Mouse (Mus musculus): ENCODE data around the gene Ptpn13.

Ptpn13 gene

DNA sequence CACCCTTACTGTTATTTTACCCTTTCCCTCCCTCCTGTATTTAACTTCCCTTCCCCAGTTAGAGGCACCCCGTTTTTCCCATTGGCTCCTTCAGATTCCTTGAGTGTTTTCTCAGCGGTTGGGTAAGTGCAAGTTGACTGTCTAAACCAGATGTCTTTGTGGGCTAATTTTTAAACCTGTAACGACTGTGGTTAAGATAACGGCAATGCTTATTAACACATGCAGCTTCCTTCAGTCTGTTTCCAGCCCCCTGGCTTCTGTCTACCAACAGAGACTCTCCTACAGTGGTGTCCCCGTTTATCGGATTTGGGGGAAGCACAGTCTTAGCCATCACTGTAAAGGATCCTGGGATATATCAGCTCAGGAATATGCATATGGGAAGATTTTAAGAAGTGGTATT, 35.9 kb downstream of the Ptpn13 start:
- no peak for DNase-seq

DNA sequence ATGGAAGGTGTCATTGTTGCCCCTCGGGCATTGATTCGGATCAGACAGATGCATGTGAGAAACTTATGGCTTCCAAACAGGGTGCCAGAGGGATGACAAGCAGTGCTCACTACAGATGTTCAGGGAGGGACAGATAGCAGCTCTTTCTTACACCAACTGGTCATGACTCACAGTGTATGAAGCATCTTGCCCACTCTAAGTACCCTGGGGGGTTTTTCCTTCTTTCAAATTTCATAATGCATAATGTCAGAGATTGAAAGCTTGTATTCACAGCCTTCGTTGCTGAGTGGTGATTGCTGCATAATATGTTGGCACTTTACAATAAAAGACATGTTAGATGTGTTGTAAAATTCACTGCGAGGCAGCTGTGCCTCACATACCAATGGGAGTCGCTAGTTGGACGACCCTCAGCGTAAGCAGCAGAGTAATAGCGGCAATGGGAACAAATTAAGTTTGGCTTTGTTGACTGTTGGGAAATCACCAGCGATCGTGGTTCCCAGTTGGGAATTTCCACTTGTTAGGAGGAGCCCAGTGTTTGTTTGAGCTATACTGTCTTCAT, 38.7 kb downstream of the Ptpn13 start:
- no peak for DNase-seq

- no peak for DNase-seq
These were observed 39.3 kb downstream of the Ptpn13 start for GRCm38 (mm10) chr5:103464329-103464728.

- DNase-seq, result no peak
These were observed 39.8 kb downstream of the Ptpn13 start for GRCm38 (mm10) chr5:103464771-103465170.

DNA sequence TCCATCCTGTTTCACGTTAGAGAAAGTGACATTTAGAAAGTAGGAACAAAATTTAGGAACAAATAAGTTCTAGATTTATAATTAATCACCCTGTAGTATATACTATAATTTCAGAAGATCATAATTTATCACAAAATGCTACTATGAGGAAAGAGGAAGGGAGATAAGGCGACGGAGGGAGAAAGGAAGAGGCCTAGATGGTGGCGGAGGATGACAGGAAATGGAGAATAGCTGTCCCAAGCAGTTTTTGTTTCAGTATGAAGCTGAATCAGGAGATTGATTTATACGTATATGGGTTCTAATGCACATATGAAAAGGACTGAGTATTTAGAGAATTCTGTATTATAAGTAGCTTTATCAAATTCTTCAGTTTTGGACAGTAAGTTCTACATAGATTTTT, 47.7 kb downstream of the Ptpn13 start:
- DNase-seq, result no peak

- DNase-seq, result no peak
These were observed 48.6 kb downstream of the Ptpn13 start for GRCm38 (mm10) chr5:103473467-103474096.

- DNase-seq, result no peak
These were observed 49.3 kb downstream of the Ptpn13 start for GRCm38 (mm10) chr5:103474259-103474658.

DNA sequence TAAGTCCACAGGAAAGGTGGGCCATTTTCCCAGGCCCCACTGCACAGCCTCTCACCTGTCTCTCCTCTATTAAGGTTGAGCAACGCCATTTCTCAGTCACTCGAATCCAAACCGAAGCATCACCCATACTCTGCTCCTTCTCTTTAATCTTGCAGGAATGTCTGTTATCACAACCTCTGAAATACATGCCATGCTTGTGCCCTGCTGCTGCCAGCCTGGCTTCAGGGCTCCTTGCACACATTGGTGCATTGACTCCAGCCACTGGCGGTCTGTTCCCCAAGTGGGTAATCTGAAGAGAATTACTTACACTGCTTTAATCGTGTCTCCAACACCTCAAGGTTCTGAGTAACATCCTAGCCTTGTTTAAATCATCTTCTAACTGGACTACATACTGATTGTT, 50.5 kb downstream of the Ptpn13 start:
- no peak for DNase-seq

DNA sequence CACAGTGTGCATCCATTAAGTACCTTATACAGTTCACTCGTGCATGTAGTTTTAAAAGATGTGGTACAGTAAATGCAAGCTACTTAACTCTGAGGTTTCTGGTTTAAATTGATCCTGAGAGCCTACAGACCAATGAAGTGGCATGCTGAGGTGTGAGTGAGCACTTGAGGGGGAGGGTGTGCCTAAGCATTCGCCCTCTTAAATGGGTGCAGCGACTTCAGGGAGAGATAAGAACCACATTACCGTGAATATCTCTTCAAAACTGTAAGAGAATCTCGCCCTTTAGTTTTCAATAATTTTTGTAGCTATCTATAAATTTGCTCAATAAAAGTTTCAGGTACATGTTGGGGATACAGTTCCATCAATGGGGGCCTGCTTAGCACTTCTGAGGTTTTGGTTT, 54.5 kb downstream of the Ptpn13 start:
- no peak for DNase-seq

DNA sequence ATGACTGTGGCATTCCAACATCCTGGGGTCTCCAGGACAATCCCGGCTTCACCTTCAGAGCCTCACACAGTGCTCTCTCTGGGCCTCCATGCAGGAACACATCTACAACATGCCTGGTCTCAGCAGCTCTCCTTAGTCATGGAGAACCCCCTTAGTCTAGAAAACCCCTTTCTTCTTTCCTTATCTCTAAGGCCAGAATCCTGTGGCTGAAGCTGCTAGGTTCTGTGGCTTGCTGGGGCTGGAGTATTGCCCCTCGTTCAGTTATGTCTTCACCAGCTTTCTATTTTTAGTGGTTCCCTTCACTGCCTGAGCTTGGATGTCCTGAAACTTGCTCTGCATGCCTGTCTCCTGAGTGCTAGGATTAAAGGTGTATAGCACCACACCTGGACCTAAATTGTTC, 56.2 kb downstream of the Ptpn13 start:
- no peak for DNase-seq

- no peak for DNase-seq
These were observed 62.0 kb downstream of the Ptpn13 start for GRCm38 (mm10) chr5:103487001-103487400.

DNA sequence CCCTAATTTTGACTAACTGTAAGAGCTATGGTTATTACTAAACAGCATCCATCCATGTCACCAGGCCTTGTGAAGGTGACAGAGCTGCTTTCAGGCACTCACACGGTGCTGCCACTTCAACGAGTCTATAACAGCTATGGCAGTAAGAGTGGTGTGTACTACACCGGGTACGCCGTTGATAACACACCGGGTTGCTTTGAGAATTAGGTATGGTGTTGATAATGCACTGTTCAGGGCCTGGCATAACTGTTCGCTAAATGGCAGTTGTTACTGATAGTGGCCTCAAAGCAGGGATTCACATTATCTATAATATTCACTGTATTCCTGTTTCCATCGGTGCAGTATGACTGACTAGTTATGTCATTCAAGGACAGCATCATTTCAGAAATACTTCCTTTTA, 66.0 kb downstream of the Ptpn13 start:
- DNase-seq, result no peak

DNA sequence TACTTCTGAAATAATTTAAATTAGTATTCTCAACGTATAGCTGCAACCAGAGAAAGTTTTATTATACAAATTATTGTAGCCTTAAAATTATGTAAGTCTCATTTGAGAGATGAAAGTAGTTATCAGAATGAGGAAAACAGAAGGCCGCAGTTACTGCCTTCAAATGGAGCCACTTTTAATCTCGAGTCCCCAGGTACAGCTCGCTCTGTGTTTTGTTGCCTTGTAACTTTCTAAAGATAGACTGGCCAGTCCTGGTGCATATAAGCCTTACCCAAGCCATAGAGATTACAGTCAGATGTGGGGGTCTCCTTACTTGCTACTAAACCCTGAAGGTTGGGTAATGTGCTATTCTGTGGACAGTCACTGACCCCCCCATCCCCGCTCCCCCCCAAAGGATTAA, 66.8 kb downstream of the Ptpn13 start:
- DNase-seq, result no peak

- DNase-seq, result no peak
These were observed 72.1 kb downstream of the Ptpn13 start for GRCm38 (mm10) chr5:103497061-103497460.

DNA sequence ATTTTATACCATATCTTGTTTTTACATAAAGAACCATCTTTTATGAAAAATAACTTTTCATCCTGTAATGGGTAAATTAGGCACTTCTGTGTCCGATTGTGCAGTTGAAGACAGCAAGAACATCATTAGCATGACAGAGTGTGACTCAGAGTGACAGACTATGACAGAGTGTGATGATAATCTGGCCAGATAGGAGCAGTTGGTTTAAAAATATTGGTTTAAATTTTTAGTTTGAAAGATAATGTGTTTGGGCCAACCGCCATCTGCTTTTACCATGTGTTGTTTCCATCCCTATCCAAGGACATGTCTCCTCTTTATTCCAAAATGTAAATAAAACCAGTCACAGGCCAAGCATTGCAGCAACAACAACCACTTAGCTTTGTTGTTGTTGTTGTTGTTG, 72.5 kb downstream of the Ptpn13 start:
- no peak for DNase-seq

GRCm38 (mm10) chr5:103499305-103499704, 74.3 kb downstream of the Ptpn13 start:
- DNase-seq, result no peak

DNA sequence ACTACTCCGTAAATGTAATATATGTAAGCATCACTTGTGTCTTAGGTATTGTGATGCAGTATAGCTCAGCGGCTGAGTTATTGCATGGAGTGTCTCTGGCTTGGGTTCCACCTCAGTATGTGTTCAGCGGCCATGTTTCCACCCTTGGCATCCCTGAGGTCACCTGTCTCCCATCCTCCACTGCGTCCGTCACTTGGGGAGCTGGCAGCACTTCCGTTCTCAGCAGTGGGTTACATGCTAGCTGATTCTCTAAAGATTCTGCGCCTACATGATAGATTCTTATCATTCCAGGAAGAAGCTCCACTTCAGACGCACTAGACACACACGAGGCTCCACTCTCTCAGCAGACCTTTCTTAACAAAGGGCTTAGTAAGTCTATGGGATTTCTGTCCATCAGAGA, 76.1 kb downstream of the Ptpn13 start:
- peak; percentile 29 for DNase-seq

DNA sequence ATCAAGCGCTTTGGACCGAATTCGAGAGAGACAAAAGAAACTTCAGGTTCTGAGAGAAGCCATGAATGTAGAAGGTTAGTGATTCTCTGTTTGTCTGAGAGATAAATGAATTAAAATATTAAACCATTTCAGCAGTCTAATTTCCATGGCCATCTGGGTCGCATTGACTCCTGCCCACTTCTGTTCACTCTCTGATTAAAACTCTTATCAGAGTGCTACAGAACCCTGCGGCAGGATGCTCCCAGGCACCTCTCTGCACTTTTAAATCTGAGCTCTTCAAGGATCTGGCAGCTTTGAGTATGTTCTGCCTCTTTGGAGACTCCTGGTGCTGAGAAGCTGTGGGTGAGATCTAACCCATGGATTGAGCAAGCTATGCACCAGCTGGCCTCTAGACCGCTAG, 76.8 kb downstream of the Ptpn13 start:
- DNase-seq, result no peak

- no peak for DNase-seq
These were observed 88.2 kb downstream of the Ptpn13 start for GRCm38 (mm10) chr5:103513162-103513561.

- no peak for DNase-seq
These were observed 89.4 kb downstream of the Ptpn13 start for GRCm38 (mm10) chr5:103514441-103514840.

GRCm38 (mm10) chr5:103515876-103516275, 90.9 kb downstream of the Ptpn13 start:
- DNase-seq, result no peak

- no peak for DNase-seq
These were observed 91.6 kb downstream of the Ptpn13 start for GRCm38 (mm10) chr5:103516555-103516954.

- no peak for DNase-seq
These were observed 92.6 kb downstream of the Ptpn13 start for GRCm38 (mm10) chr5:103517641-103518040.

GRCm38 (mm10) chr5:103518797-103519468, 93.9 kb downstream of the Ptpn13 start:
- no peak for DNase-seq

- DNase-seq, result no peak
These were observed 97.4 kb downstream of the Ptpn13 start for GRCm38 (mm10) chr5:103522371-103522770.
